Mouse (Mus musculus) intestine, postnatal 0 days (tissue): ENCODE measurements around the gene Pml. TPM values are rescaled to one million over a fixed set of nuclear protein-coding genes. Genes with fewer than 3 reads are reported as not detected.

Source experiments
- ATAC-seq: fragments of 200-750 bp; cut with Nextera tagmentation; 2 replicates; pipeline ENCODE4 v1.8.0; 2017; ENCODE audit warnings: mild to moderate bottlenecking, moderate TSS enrichment, moderate library complexity
- H3K27ac ChIP-seq: fragments of 300-500 bp; sonication (generic); 2 replicates; pipeline ENCODE4 v1.5.1; 2014; ENCODE audit warnings: mild to moderate bottlenecking, low read depth, low read length, moderate library complexity
- H3K27me3 ChIP-seq: fragments of 300-500 bp; sonication (generic); replicated peaks from 2 replicates; pipeline ENCODE4 v1.6.1; 2014; ENCODE audit warnings: low read length, mixed read lengths; ENCODE audit not compliant: control insufficient read depth, insufficient read depth
- H3K36me3 ChIP-seq: fragments of 300-500 bp; sonication (generic); 2 replicates; pipeline ENCODE4 v1.6.1; 2014; ENCODE audit warnings: mild to moderate bottlenecking, moderate library complexity; ENCODE audit not compliant: control insufficient read depth, insufficient read depth
- H3K4me1 ChIP-seq: fragments of 300-500 bp; sonication (generic); replicated peaks from 2 replicates; pipeline ENCODE4 v1.6.1; 2014; ENCODE audit warnings: antibody characterized with exemption, low read length, mixed read lengths; ENCODE audit not compliant: control insufficient read depth, insufficient read depth
- H3K4me2 ChIP-seq: fragments of 300-500 bp; sonication (generic); replicated peaks from 2 replicates; pipeline ENCODE4 v1.6.1; 2014; ENCODE audit warnings: low read depth, mild to moderate bottlenecking, moderate library complexity
- H3K4me3 ChIP-seq: fragments of 300-500 bp; sonication (generic); 2 replicates; pipeline ENCODE4 v1.5.1; 2014; ENCODE audit warnings: low read depth, low read length
- H3K9ac ChIP-seq: fragments of 300-500 bp; sonication (generic); 2 replicates; pipeline ENCODE4 v1.6.1; 2014; ENCODE audit warnings: mild to moderate bottlenecking, low read depth, low read length
- H3K9me3 ChIP-seq: fragments of 300-500 bp; sonication (generic); 2 replicates; pipeline ENCODE4 v1.6.1; 2016; ENCODE audit warnings: mixed run types; ENCODE audit not compliant: control insufficient read depth
- CTCF ChIP-seq: sonication (generic); IDR thresholded peaks from 2 replicates; pipeline ENCODE4 v1.5.1; 2016; ENCODE audit warnings: low read depth, mild to moderate bottlenecking, control low read depth, antibody characterized with exemption, moderate library complexity
- WGBS: fragments of 180-500 bp; shearing (Covaris S2); extraction: QIAGEN DNeasy Blood & Tissue Kit; methylation state at CpG from one replicate; pipeline ENCODE4 v1.1.7; 2014; 5-methylcytosine and 5-hydroxymethylcytosine counted together
- polyA plus RNA-seq: library from polyadenylated mRNA; unstranded; fragments of >200 nt; fragmentation: Nextera tagmentation; extraction: Ambion mirVana; gene quantifications from 2 replicates; pipeline ENCODE4 v1.2.1, GENCODE M21; 2015

Gene Pml
- 5.3 and 7.1 TPM in 2 replicates for polyA plus RNA-seq

- no peaks in the 10 kb centered on the region for H3K27me3 ChIP-seq
- H3K4me1 ChIP-seq, result 0 out of 2 replicates have a peak, but pooled peaks cover 3% of the 10 kb centered on the region
- peak within 1 kb of the TSS; percentile 57 for H3K4me3 ChIP-seq
- peak within 1 kb of the TSS; percentile 59 for H3K9ac ChIP-seq
- H3K27ac ChIP-seq, result peak within 1 kb of the TSS; percentile 87
- peak within 1 kb of the TSS; percentile 84 for H3K4me2 ChIP-seq
- no peaks in the 10 kb centered on the region for H3K9me3 ChIP-seq
- H3K36me3 ChIP-seq, result no peaks in the 10 kb centered on the region
- peak; percentile 64 for TF ChIP-seq CTCF
- ATAC-seq, result peak; percentile 67
- under 1% methylated on average over 16 of the region's 16 CpGs for WGBS
These were observed at the start of gene Pml for GRCm38 (mm10) chr9:58249592-58250192. Pml (minus strand) TSS chr9:58249786.

- no peaks in the 10 kb centered on the region for H3K9me3 ChIP-seq
- no peak for TF ChIP-seq CTCF
- ATAC-seq, result no peak
- no peak overlapping the region for H3K4me2 ChIP-seq
- 0 out of 2 replicates have a peak, but pooled peaks cover 4% of the 10 kb centered on the region for H3K4me1 ChIP-seq
- no peak overlapping the region for H3K27ac ChIP-seq
- no peak overlapping the region for H3K9ac ChIP-seq
- H3K4me3 ChIP-seq, result no peak overlapping the region
- no peaks in the 10 kb centered on the region for H3K27me3 ChIP-seq
- WGBS, result 74% methylated on average over 4 of the region's 4 CpGs
- H3K36me3 ChIP-seq, result no peaks in the 10 kb centered on the region
These were observed 48.4 kb upstream of the Pml start for GRCm38 (mm10) chr9:58297961-58298477.

- WGBS, result 67% methylated on average over 6 of the region's 6 CpGs
- Histone ChIP-seq H3K27ac (no peak overlapping the region), H3K4me1 (0 out of 2 replicates have a peak, but pooled peaks cover 4% of the 10 kb centered on the region), H3K27me3 (no peaks in the 10 kb centered on the region), H3K9ac (no peak overlapping the region), H3K4me3 (no peak overlapping the region), H3K9me3 (no peaks in the 10 kb centered on the region), H3K36me3 (no peaks in the 10 kb centered on the region), H3K4me2 (no peak overlapping the region)
- ATAC-seq, result no peak
- TF ChIP-seq CTCF, result no peak
These were observed 47.5 kb upstream of the Pml start for GRCm38 (mm10) chr9:58297065-58297464.

- peak; percentile 59 for TF ChIP-seq CTCF
- H3K4me1 ChIP-seq, result 0 out of 2 replicates have a peak, but pooled peaks cover 4% of the 10 kb centered on the region
- no peaks in the 10 kb centered on the region for H3K27me3 ChIP-seq
- WGBS, result 47% methylated on average over 9 of the region's 9 CpGs
- no peaks in the 10 kb centered on the region for H3K9me3 ChIP-seq
- no peaks in the 10 kb centered on the region for H3K36me3 ChIP-seq
- no peak overlapping the region for H3K4me3 ChIP-seq
- no peak overlapping the region for H3K9ac ChIP-seq
- 0 out of 2 replicates have a peak, but pooled peaks have one; percentile 8 for ATAC-seq
- H3K27ac ChIP-seq, result no peak overlapping the region
- no peak overlapping the region for H3K4me2 ChIP-seq
These were observed 46.3 kb upstream of the Pml start for GRCm38 (mm10) chr9:58295766-58296361.

GRCm38 (mm10) chr9:58295345-58295744 lies 45.8 kb upstream of the Pml start:
- H3K4me2 ChIP-seq, result no peak overlapping the region
- no peak overlapping the region for H3K9ac ChIP-seq
- H3K4me3 ChIP-seq, result no peak overlapping the region
- no peaks in the 10 kb centered on the region for H3K27me3 ChIP-seq
- WGBS, result 90% methylated on average over 3 of the region's 3 CpGs
- H3K9me3 ChIP-seq, result no peaks in the 10 kb centered on the region
- 0 out of 2 replicates have a peak, but pooled peaks cover 4% of the 10 kb centered on the region for H3K4me1 ChIP-seq
- no peak overlapping the region for H3K27ac ChIP-seq
- ATAC-seq, result no peak
- H3K36me3 ChIP-seq, result no peaks in the 10 kb centered on the region
- TF ChIP-seq CTCF, result no peak

- no peaks in the 10 kb centered on the region for H3K9me3 ChIP-seq
- WGBS, result 66% methylated on average over 7 of the region's 7 CpGs
- no peak overlapping the region for H3K27ac ChIP-seq
- H3K4me3 ChIP-seq, result no peak overlapping the region
- H3K36me3 ChIP-seq, result no peaks in the 10 kb centered on the region
- H3K4me2 ChIP-seq, result no peak overlapping the region
- H3K9ac ChIP-seq, result no peak overlapping the region
- H3K27me3 ChIP-seq, result no peaks in the 10 kb centered on the region
- 0 out of 2 replicates have a peak, but pooled peaks cover 4% of the 10 kb centered on the region for H3K4me1 ChIP-seq
- no peak for ATAC-seq
- no peak for TF ChIP-seq CTCF
These were observed 44.9 kb upstream of the Pml start for GRCm38 (mm10) chr9:58294527-58294926.
